Mouse (Mus musculus) neural tube, embryonic 14.5 days (tissue): Measurements from ENCODE around the gene Rflna. TPM values are rescaled to one million over a fixed set of nuclear protein-coding genes. Genes with fewer than 3 reads are reported as not detected.

ENCODE experiments used
- ATAC-seq: fragments of 200-750 bp; cut with Nextera tagmentation; 2 replicates; pipeline ENCODE4 v1.8.0; 2017; ENCODE audit warnings: low read depth, mild to moderate bottlenecking, moderate TSS enrichment, moderate library complexity
- H3K27ac ChIP-seq: fragments of 300-500 bp; sonication (generic); 2 replicates; pipeline ENCODE4 v1.5.1; 2014; ENCODE audit warnings: low read depth, mild to moderate bottlenecking, control low read depth, low read length, moderate library complexity, mixed read lengths
- H3K27me3 ChIP-seq: fragments of 300-500 bp; sonication (generic); 2 replicates; pipeline ENCODE4 v1.6.1; 2014; ENCODE audit warnings: low read length; ENCODE audit not compliant: control insufficient read depth, insufficient read depth
- H3K36me3 ChIP-seq: fragments of 300-500 bp; sonication (generic); 2 replicates; pipeline ENCODE4 v1.6.1; 2014; ENCODE audit warnings: low read length, mixed read lengths; ENCODE audit not compliant: control insufficient read depth, insufficient read depth
- H3K4me1 ChIP-seq: fragments of 300-500 bp; sonication (generic); 2 replicates; pipeline ENCODE4 v1.6.1; 2014; ENCODE audit warnings: low read length; ENCODE audit not compliant: control insufficient read depth, insufficient read depth
- H3K4me2 ChIP-seq: fragments of 300-500 bp; sonication (generic); 2 replicates; pipeline ENCODE4 v1.6.1; 2014; ENCODE audit warnings: mild to moderate bottlenecking, low read depth, low read length, control low read depth
- H3K4me3 ChIP-seq: fragments of 300-500 bp; sonication (generic); 2 replicates; pipeline ENCODE4 v1.5.1; 2014; ENCODE audit warnings: low read depth, low read length, control low read depth, mixed read lengths
- H3K9ac ChIP-seq: fragments of 300-500 bp; sonication (generic); replicated peaks from 2 replicates; pipeline ENCODE4 v1.6.1; 2014; ENCODE audit warnings: low read depth, mild to moderate bottlenecking, control low read depth, low read length, mixed read lengths
- H3K9me3 ChIP-seq: fragments of 300-500 bp; sonication (generic); 2 replicates; pipeline ENCODE4 v1.6.1; 2016; ENCODE audit warnings: low read length; ENCODE audit not compliant: control insufficient read depth
- WGBS: fragments of 180-500 bp; shearing (Covaris S2); extraction: QIAGEN DNeasy Blood & Tissue Kit; methylation state at CpG from one replicate; pipeline ENCODE4 v1.1.7; 2014; 5-methylcytosine and 5-hydroxymethylcytosine counted together
- polyA plus RNA-seq: library from polyadenylated mRNA; unstranded; fragments of >200 nt; fragmentation: Nextera tagmentation; extraction: Ambion mirVana; gene quantifications from 2 replicates; pipeline ENCODE4 v1.2.1, GENCODE M21; 2014

Gene Rflna
- polyA plus RNA-seq, 1 experiment from 2014 or later = 5.6 TPM

DNA sequence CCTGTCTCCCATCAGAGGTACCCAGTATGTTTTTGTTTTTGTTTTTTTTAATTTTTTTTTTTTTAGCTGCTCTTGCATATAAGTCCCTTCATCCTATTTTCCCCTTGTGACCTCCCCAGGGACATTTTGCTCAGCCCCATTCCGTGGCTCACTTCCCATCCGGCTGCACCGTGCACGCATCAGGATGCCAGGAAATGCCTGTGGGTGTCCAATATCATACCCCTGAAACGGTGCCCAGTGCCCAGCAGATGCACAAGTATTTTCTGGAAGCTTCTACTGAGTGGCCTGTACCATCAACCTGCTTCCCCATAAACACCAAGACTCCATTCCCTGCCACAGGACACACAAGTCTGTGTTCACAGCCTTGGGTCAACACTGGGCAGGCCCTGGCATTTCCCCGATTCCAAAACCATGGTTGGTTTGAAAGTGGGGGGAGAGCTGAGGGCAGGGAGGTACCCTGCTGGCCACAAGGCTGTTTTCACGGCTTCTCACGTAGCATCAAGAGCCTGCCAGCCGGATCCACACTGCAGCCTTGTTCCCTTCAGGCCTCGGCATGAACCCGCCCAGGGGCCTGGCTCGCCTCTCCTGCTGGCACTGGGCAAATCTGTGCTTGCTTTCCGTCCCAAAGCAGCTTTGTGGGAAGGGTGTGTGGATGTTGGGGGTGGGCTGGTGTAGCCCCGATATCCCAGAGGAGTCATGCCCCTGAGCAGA lies 36.2 kb upstream of the Rflna start:
- no peaks in the 10 kb centered on the region for H3K36me3 ChIP-seq
- H3K4me1 ChIP-seq = no peaks in the 10 kb centered on the region
- ATAC-seq = 0 out of 2 replicates have a peak, but pooled peaks have one; percentile 17
- no peak overlapping the region for H3K4me3 ChIP-seq
- H3K27me3 ChIP-seq = no peaks in the 10 kb centered on the region
- H3K4me2 ChIP-seq = no peak overlapping the region
- no peak overlapping the region for H3K9ac ChIP-seq
- 57% methylated on average over 14 of the region's 14 CpGs for WGBS
- no peak overlapping the region for H3K27ac ChIP-seq
- H3K9me3 ChIP-seq = no peaks in the 10 kb centered on the region

DNA sequence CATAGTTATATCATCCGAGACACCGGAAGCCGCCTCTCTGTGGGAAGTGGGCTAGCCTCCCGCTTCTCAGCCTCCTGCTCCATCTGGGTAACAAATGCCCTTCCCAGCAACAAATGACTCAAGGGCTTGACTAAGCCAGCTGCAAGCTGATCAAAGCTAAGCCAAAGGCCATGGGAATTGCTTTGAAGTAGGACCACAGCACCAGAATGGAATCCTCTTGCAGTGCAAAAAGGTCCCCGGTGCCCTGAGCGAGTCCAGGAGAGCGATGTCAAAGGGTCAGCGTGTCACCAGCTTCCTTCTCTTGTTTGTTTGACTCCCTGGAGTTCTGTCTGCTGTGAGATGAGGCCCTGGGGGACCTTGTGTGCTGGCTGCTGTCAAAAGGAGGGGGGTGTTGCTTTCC lies 33.2 kb upstream of the Rflna start:
- no peak overlapping the region for H3K27ac ChIP-seq
- no peak overlapping the region for H3K4me2 ChIP-seq
- no peak overlapping the region for H3K4me3 ChIP-seq
- H3K27me3 ChIP-seq = no peaks in the 10 kb centered on the region
- no peaks in the 10 kb centered on the region for H3K36me3 ChIP-seq
- WGBS = 25% methylated on average over 8 of the region's 8 CpGs
- no peaks in the 10 kb centered on the region for H3K4me1 ChIP-seq
- H3K9ac ChIP-seq = no peak overlapping the region
- ATAC-seq = no peak
- no peaks in the 10 kb centered on the region for H3K9me3 ChIP-seq

- H3K36me3 ChIP-seq = no peaks in the 10 kb centered on the region
- H3K4me2 ChIP-seq = no peak overlapping the region
- H3K4me1 ChIP-seq = no peaks in the 10 kb centered on the region
- H3K27me3 ChIP-seq = no peaks in the 10 kb centered on the region
- H3K9me3 ChIP-seq = no peaks in the 10 kb centered on the region
- no peak for ATAC-seq
- WGBS = 89% methylated on average over 5 of the region's 5 CpGs
- no peak overlapping the region for H3K4me3 ChIP-seq
- no peak overlapping the region for H3K9ac ChIP-seq
- H3K27ac ChIP-seq = no peak overlapping the region
Observed at GRCm38 (mm10) chr5:124986222-124986621, 16.8 kb upstream of the Rflna start.

DNA sequence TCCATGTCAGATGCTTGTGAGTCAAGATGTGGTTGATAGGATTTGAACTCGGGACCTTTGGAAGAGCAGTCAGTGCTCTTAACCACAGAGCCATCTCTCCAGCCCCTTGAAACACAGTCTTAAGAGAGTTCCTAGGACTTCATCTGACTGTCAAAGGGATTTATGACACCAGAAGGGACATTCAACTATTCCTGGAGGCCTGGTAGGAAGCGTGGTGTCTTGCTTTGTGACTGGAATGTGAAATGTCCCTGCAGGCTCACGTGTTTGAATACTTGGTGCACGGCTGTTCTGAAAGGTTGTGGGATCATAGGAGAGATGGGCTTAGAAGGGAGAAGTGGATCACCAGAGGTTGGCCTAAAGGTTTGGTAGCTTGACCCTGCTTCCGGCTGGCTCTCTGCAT lies 16.4 kb upstream of the Rflna start:
- no peak for ATAC-seq
- Histone ChIP-seq H3K4me3 (no peak overlapping the region), H3K27me3 (no peaks in the 10 kb centered on the region), H3K4me2 (no peak overlapping the region), H3K9ac (no peak overlapping the region), H3K27ac (no peak overlapping the region), H3K9me3 (no peaks in the 10 kb centered on the region), H3K4me1 (no peaks in the 10 kb centered on the region), H3K36me3 (no peaks in the 10 kb centered on the region)
- 71% methylated on average over 5 of the region's 5 CpGs for WGBS

DNA sequence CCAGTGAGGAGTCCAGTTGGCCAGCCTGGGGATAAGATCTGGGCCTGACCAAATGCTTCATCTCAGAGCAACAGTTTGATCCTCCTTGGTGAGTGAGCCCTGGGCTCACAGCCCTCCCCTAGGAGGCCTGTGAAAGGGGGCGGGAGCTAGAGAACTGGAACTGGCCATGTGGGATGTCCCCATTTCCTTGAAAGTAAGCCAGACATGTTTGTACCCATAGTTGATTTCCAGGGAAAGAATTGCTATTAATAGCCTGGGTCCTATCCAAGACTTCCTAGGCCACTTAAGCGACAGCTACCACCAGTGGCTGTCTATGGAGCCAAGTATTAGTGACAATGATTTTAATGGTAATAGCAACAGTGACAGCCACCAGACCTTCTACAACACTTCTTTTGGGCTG lies 13.3 kb upstream of the Rflna start:
- Histone ChIP-seq H3K27ac (no peak overlapping the region), H3K4me2 (no peak overlapping the region), H3K36me3 (no peaks in the 10 kb centered on the region), H3K4me3 (no peak overlapping the region), H3K9ac (no peak overlapping the region), H3K9me3 (no peaks in the 10 kb centered on the region), H3K27me3 (no peaks in the 10 kb centered on the region), H3K4me1 (no peaks in the 10 kb centered on the region)
- ATAC-seq = no peak
- WGBS = 97% methylated on average over 2 of the region's 2 CpGs

DNA sequence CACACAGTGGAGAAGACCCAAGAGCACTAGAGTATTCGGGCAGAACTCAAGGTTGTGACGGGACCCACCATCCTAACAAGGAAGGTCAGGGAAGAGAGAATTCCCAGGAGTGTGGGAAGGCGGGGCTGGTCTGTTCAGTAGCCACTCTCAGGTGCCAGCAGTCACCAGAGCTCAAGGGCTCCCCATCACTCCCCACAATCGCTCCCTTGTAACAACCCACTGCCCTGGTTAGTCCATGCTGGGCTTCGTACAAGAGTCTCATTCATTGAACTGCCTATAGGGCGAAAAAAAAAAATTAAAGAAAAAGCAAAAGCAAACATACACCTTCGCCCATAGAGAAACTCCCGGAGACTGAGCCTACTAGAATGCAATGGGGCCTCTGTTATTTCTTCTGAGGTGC lies 10.7 kb upstream of the Rflna start:
- ATAC-seq = no peak

GRCm38 (mm10) chr5:124992891-124993290 lies 10.1 kb upstream of the Rflna start:
- Histone ChIP-seq H3K4me3 (no peak overlapping the region), H3K4me1 (no peaks in the 10 kb centered on the region), H3K9ac (no peak overlapping the region), H3K27ac (no peak overlapping the region), H3K36me3 (no peaks in the 10 kb centered on the region), H3K4me2 (no peak overlapping the region), H3K9me3 (no peaks in the 10 kb centered on the region), H3K27me3 (no peaks in the 10 kb centered on the region)
- no peak for ATAC-seq
- 74% methylated on average over 11 of the region's 11 CpGs for WGBS

More for the DNA sequence above, 10.7 kb upstream of the Rflna start:
- Histone ChIP-seq H3K4me3 (no peak overlapping the region), H3K27ac (no peak overlapping the region), H3K4me2 (no peak overlapping the region), H3K4me1 (no peaks in the 10 kb centered on the region), H3K9ac (no peak overlapping the region), H3K9me3 (no peaks in the 10 kb centered on the region), H3K27me3 (no peaks in the 10 kb centered on the region), H3K36me3 (no peaks in the 10 kb centered on the region)
- 85% methylated on average over 8 of the region's 8 CpGs for WGBS

- H3K36me3 ChIP-seq = no peaks in the 10 kb centered on the region
- no peaks in the 10 kb centered on the region for H3K9me3 ChIP-seq
- no peak for ATAC-seq
- H3K27me3 ChIP-seq = no peaks in the 10 kb centered on the region
- H3K27ac ChIP-seq = no peak overlapping the region
- no peak overlapping the region for H3K4me2 ChIP-seq
- no peaks in the 10 kb centered on the region for H3K4me1 ChIP-seq
- H3K9ac ChIP-seq = no peak overlapping the region
- 72% methylated on average over 6 of the region's 6 CpGs for WGBS
- no peak overlapping the region for H3K4me3 ChIP-seq
Observed at GRCm38 (mm10) chr5:124996816-124997215, 6.2 kb upstream of the Rflna start.

GRCm38 (mm10) chr5:124997913-124998312 lies 5.1 kb upstream of the Rflna start:
- no peak overlapping the region for H3K27ac ChIP-seq
- no peaks in the 10 kb centered on the region for H3K9me3 ChIP-seq
- no peak overlapping the region for H3K4me3 ChIP-seq
- no peak overlapping the region for H3K4me2 ChIP-seq
- no peak for ATAC-seq
- H3K36me3 ChIP-seq = no peaks in the 10 kb centered on the region
- no peaks in the 10 kb centered on the region for H3K27me3 ChIP-seq
- H3K9ac ChIP-seq = no peak overlapping the region
- H3K4me1 ChIP-seq = no peaks in the 10 kb centered on the region; the same call in 1 of the 2 replicates
- WGBS = 78% methylated on average over 4 of the region's 4 CpGs
